Mouse (Mus musculus): ENCODE measurements around the gene Dop1b.
"Not testable (repeated sequence)": the region's sequence is repeated elsewhere in the genome, so short reads cannot be mapped to it uniquely, and the experiment has no call there.

Dop1b gene

GRCm38 (mm10) chr16:93711411-93712188, at the start of gene Dop1b:
Dop1b (plus strand) TSS chr16:93711904.
- peak; percentile 99 to 100 for DNase-seq

- no peak for DNase-seq
Measured at GRCm38 (mm10) chr16:93667976-93668375, 43.7 kb upstream of the Dop1b start.

- no peak for DNase-seq
Measured at GRCm38 (mm10) chr16:93669521-93669920, 42.2 kb upstream of the Dop1b start.

GRCm38 (mm10) chr16:93670466-93670865, 41.2 kb upstream of the Dop1b start:
- DNase-seq, result not testable (repeated sequence)

- no peak for DNase-seq
Measured at GRCm38 (mm10) chr16:93671064-93671463, 40.6 kb upstream of the Dop1b start.

GRCm38 (mm10) chr16:93676376-93676775, 35.3 kb upstream of the Dop1b start:
- no peak for DNase-seq

GRCm38 (mm10) chr16:93678206-93678605, 33.5 kb upstream of the Dop1b start:
- no peak for DNase-seq

- DNase-seq, result no peak
Measured at GRCm38 (mm10) chr16:93679165-93679564, 32.5 kb upstream of the Dop1b start.

- DNase-seq, result no peak
Measured at GRCm38 (mm10) chr16:93682156-93682688, 29.5 kb upstream of the Dop1b start.

GRCm38 (mm10) chr16:93682689-93683507, 28.8 kb upstream of the Dop1b start, which contains the start of gene Cbr3:
Cbr3 (plus strand) TSS chr16:93683215.
- peak; percentile 65 to 68 for DNase-seq

- peak in 1 of 2 experiments; percentile 28 for DNase-seq
Measured at GRCm38 (mm10) chr16:93683508-93684236, 28.0 kb upstream of the Dop1b start.

- DNase-seq, result no peak
Measured at GRCm38 (mm10) chr16:93684441-93684840, 27.3 kb upstream of the Dop1b start.

- not testable (repeated sequence) for DNase-seq
Measured at GRCm38 (mm10) chr16:93685783-93686182, 25.9 kb upstream of the Dop1b start.

- no peak for DNase-seq
Measured at GRCm38 (mm10) chr16:93686421-93686820, 25.3 kb upstream of the Dop1b start.

- no peak for DNase-seq
Measured at GRCm38 (mm10) chr16:93686945-93687344, 24.8 kb upstream of the Dop1b start.

GRCm38 (mm10) chr16:93691206-93691841, 20.4 kb upstream of the Dop1b start:
- DNase-seq, result no peak

GRCm38 (mm10) chr16:93692744-93693143, 19.0 kb upstream of the Dop1b start:
- no peak for DNase-seq

GRCm38 (mm10) chr16:93707116-93707515, 4.6 kb upstream of the Dop1b start:
- no peak for DNase-seq

GRCm38 (mm10) chr16:93709217-93709616, 2.5 kb upstream of the Dop1b start:
- no peak for DNase-seq

GRCm38 (mm10) chr16:93710924-93711323, 780 bp upstream of the Dop1b start:
- DNase-seq, result peak; percentile 75 to 84

- no peak for DNase-seq
Measured at GRCm38 (mm10) chr16:93712189-93712885, 633 bp downstream of the Dop1b start.

GRCm38 (mm10) chr16:93712966-93713365, 1.3 kb downstream of the Dop1b start:
- peak; percentile 37 to 48 for DNase-seq

All from cerebellum, postnatal 36 days (tissue).